Comparison of ENCODE assay signal across 8 mouse cellular contexts in genomic region chr6:72534035-72534809, GRCm38 (mm10). TPM values are rescaled to one million over a fixed set of nuclear protein-coding genes. Genes with fewer than 3 reads are reported as not detected.
DNase-seq lines count a peak whose midpoint lies in the region; ATAC-seq and TF ChIP-seq lines count a peak whose summit lies in the region.

No protein-coding gene starts in this region.

- H3K4me3 ChIP-seq in heart, adult 2 months = no peak overlapping the region
- H3K4me3 ChIP-seq in kidney, adult 2 months (ENCODE audit: insufficient read depth, low read depth, low read length) = no peak overlapping the region
- H3K4me3 ChIP-seq in liver, embryonic 11.5 days (ENCODE audit: low read depth, low read length) = no peak overlapping the region
- H3K4me3 ChIP-seq in testis, adult 2 months (ENCODE audit: control insufficient read depth, low read depth, low read length) = no peak overlapping the region

- H3K27ac ChIP-seq in heart, adult 2 months = no peak overlapping the region
- H3K27ac ChIP-seq in kidney, adult 2 months (ENCODE audit: insufficient read depth, low read depth, low read length) = no peak overlapping the region
- H3K27ac ChIP-seq in liver, embryonic 11.5 days (ENCODE audit: low read depth, low read length) = no peak overlapping the region
- H3K27ac ChIP-seq in testis, adult 2 months (ENCODE audit: control insufficient read depth, insufficient read depth, low read depth, low read length) = no peak overlapping the region

- H3K9ac ChIP-seq in heart, adult 2 months (ENCODE audit: low read depth, low read length) = no peak overlapping the region
- no peak overlapping the region for H3K9ac ChIP-seq in liver, embryonic 11.5 days (ENCODE audit: low read depth, low read length)

- ATAC-seq in liver, embryonic 11.5 days (replicated peaks; ENCODE audit: low FRiP score) = no peak

- no peak overlapping the region for H3K4me2 ChIP-seq in liver, embryonic 11.5 days

- intact Hi-C loops in heart, adult 2 months (cut with DNase I) = loop anchor here (1.0 kb wide), 1 partner anchor 106 kb away; no protein-coding TSS in a partner anchor

- peaks cover 2% of the 10 kb centered on the region for H3K4me1 ChIP-seq in heart, adult 2 months (ENCODE audit: control insufficient read depth, insufficient read depth, low read length)
- H3K4me1 ChIP-seq in kidney, adult 2 months (ENCODE audit: control insufficient read depth, insufficient read depth, low read length) = peaks cover 5% of the 10 kb centered on the region; the same call in 1 of the 2 replicates
- H3K4me1 ChIP-seq in liver, embryonic 11.5 days (replicated peaks; ENCODE audit: control insufficient read depth, insufficient read depth, low read length) = peaks cover 6% of the 10 kb centered on the region; the same call in 1 of the 2 replicates
- H3K4me1 ChIP-seq in testis, adult 2 months (ENCODE audit: control insufficient read depth, insufficient read depth, low read length) = peaks cover 10% of the 10 kb centered on the region

- no peaks in the 10 kb centered on the region for H3K9me3 ChIP-seq in liver, embryonic 11.5 days (ENCODE audit: control insufficient read depth, low read length)

- TF ChIP-seq EP300 in heart, adult 2 months (IDR thresholded peaks at IDR 0.05; ENCODE audit: insufficient read depth, low read depth, low read length) = peak; percentile 89

- DNase-seq in CD4-positive helper T cell, adult 2 months (ENCODE audit: low read depth, low spot score) = peak; percentile 74
- DNase-seq in adrenal gland, adult 18-20 months (ENCODE audit: low spot score in 2 of 2) = peak; percentile 62 to 63
- DNase-seq in embryo, embryonic 9.5 days (ENCODE audit: extremely low spot score) = peak; percentile 81
- peak; percentile 58 to 74 for DNase-seq in heart, adult 2 months
- peak; percentile 68 for DNase-seq in kidney, adult 2 months
- DNase-seq in liver, embryonic 11.5 days (ENCODE audit: low spot score) = peak; percentile 56
- peak; percentile 55 to 64 for DNase-seq in natural killer cell, adult 2 months (ENCODE audit: low spot score in 2 of 2)

- H3K36me3 ChIP-seq in heart, adult 2 months (ENCODE audit: control insufficient read depth, insufficient read depth, low read length) = no peaks in the 10 kb centered on the region
- no peaks in the 10 kb centered on the region for H3K36me3 ChIP-seq in kidney, adult 2 months (ENCODE audit: control insufficient read depth, insufficient read depth, low read length)
- no peaks in the 10 kb centered on the region for H3K36me3 ChIP-seq in liver, embryonic 11.5 days (ENCODE audit: control insufficient read depth, insufficient read depth, low read length)
- no peaks in the 10 kb centered on the region for H3K36me3 ChIP-seq in testis, adult 2 months (ENCODE audit: control insufficient read depth, insufficient read depth, low read length)

- TF ChIP-seq POLR2A in heart, adult 2 months (IDR thresholded peaks at IDR 0.05; ENCODE audit: insufficient read depth, low read depth, low read length) = no peak
- no peak for TF ChIP-seq POLR2A in kidney, adult 2 months (IDR thresholded peaks at IDR 0.05; ENCODE audit: low read depth, low read length)
- TF ChIP-seq POLR2A in testis, adult 2 months (IDR thresholded peaks at IDR 0.05; ENCODE audit: control insufficient read depth, low read depth, low read length) = no peak

- no peaks in the 10 kb centered on the region for H3K79me2 ChIP-seq in heart, adult 2 months (replicated peaks; ENCODE audit: control insufficient read depth, insufficient read depth, low read length)

- WGBS in heart, adult 2 months = 39% methylated on average over 9 of the region's 9 CpGs
- 43% methylated on average over 9 of the region's 9 CpGs for WGBS in kidney, adult 2 months
- 44% methylated on average over 9 of the region's 9 CpGs for WGBS in liver, embryonic 11.5 days

- H3K27me3 ChIP-seq in heart, adult 2 months (ENCODE audit: control insufficient read depth, insufficient read depth, low read length) = no peaks in the 10 kb centered on the region
- H3K27me3 ChIP-seq in kidney, adult 2 months (replicated peaks; ENCODE audit: control insufficient read depth, insufficient read depth, low read length) = no peaks in the 10 kb centered on the region
- H3K27me3 ChIP-seq in liver, embryonic 11.5 days (replicated peaks; ENCODE audit: control insufficient read depth, insufficient read depth, low read length) = no peaks in the 10 kb centered on the region
- H3K27me3 ChIP-seq in testis, adult 2 months (ENCODE audit: control insufficient read depth, insufficient read depth, low read length) = no peaks in the 10 kb centered on the region

- peak; percentile 99 for TF ChIP-seq CTCF in heart, adult 2 months (IDR thresholded peaks at IDR 0.05)
- peak; percentile 90 for TF ChIP-seq CTCF in kidney, adult 2 months (conservative IDR thresholded peaks at IDR 0.05; ENCODE audit: insufficient read depth, insufficient read length, low read depth, low read length)
- peak; percentile 74; the same call in 1 of the 2 replicates for TF ChIP-seq CTCF in testis, adult 2 months (IDR thresholded peaks at IDR 0.05; ENCODE audit: control insufficient read depth, insufficient read depth, insufficient replicate concordance, low read depth, low read length)

RNA-seq across cellular contexts. Expression of gene Capg, which starts 10.0 kb away (rescaled TPM):
- total RNA-seq in adrenal gland, adult 18-20 months (2021) = 10 to 100 TPM; 43.1 to 57.0 TPM
- total RNA-seq in heart, adult 2 months (2021) = 10 to 100 TPM in 1 of 2 experiments, 1 to 10 TPM in 1; 9.5 to 10.8 TPM
- polyA plus RNA-seq in heart, adult 2 months (2012; rRNA removed) = 12.6 and 16.1 TPM in 2 replicates
- polyA plus RNA-seq in kidney, adult 2 months (2012; rRNA removed) = 64.3 and 70.9 TPM in 2 replicates
- polyA plus RNA-seq in liver, embryonic 11.5 days (2014; fragmentation: Nextera tagmentation; extraction: Ambion mirVana) = 30.2 and 31.9 TPM in 2 replicates
- 1.3 and 4.1 TPM in 2 replicates for polyA plus RNA-seq in testis, adult 2 months (2012; rRNA removed)

RNA-seq across cellular contexts. Expression of gene Sh2d6, which starts 12.7 kb away (rescaled TPM):
- total RNA-seq in adrenal gland, adult 18-20 months (2021) = under 1 TPM; 0.26 to 0.27 TPM
- total RNA-seq in heart, adult 2 months (2021) = not detected
- 0.21 TPM in 1 of 2 replicates, not detected in the other for polyA plus RNA-seq in heart, adult 2 months (2012; rRNA removed)
- 0.09 and 0.12 TPM in 2 replicates for polyA plus RNA-seq in kidney, adult 2 months (2012; rRNA removed)
- not detected in 2 replicates for polyA plus RNA-seq in liver, embryonic 11.5 days (2014; fragmentation: Nextera tagmentation; extraction: Ambion mirVana)
- polyA plus RNA-seq in testis, adult 2 months (2012; rRNA removed) = 76.8 and 77.0 TPM in 2 replicates

Comparison
In these comparisons a context has a peak if more than half of its experiments do, and no peak if none do; other contexts are left out.
1. RNA of gene Sh2d6, which starts 12.7 kb away (polyA plus RNA-seq): 76.8 to 77.0 TPM in testis, adult 2 months; 0.21 TPM in heart, adult 2 months, 0.09 to 0.12 TPM in kidney, adult 2 months and not detected in liver, embryonic 11.5 days; every median in the first group is over 10 times any median in the second.
2. Peak in every context shown above with its lines, with median percentiles within 50 percentile points of each other: DNase-seq and CTCF ChIP-seq.